Mouse (Mus musculus): ENCODE results near the gene Lpo. TPM values are rescaled to one million over a fixed set of nuclear protein-coding genes. Genes with fewer than 3 reads are reported as not detected.

The Lpo gene
- total and polyA plus RNA-seq, 2 experiments from 2014 or later, result 0.19 TPM; not detected in 1

DNA sequence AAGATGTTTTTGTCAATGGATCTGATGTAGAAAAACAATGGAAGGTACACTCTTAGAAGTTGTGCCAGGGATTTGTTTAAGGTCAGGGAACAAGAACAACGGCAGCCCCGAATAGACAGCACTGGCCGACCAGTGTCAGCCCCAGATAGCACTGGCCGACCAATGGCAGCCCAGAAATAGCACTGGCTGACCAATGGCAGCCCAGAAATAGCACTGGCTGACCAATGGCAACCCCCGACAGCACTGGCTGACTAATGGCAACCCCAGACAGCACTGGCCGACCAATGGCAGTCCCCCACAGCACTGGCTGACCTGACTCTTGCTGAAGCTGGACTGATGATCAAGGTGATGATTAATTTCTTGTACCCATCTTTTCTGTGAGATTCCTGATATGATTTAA, 19.8 kb upstream of the Lpo start:
- no peaks in the 10 kb centered on the region for H3K9me3 ChIP-seq (replicated peaks; ENCODE audit: control insufficient read depth, low read length)
- H3K4me1 ChIP-seq (ENCODE audit: control insufficient read depth, insufficient read depth), result peaks cover 3% of the 10 kb centered on the region; the same call in 1 of the 2 replicates
- H3K27me3 ChIP-seq (ENCODE audit: control insufficient read depth, insufficient read depth, low read length), result no peaks in the 10 kb centered on the region
- TF ChIP-seq CTCF (IDR thresholded peaks at IDR 0.05; ENCODE audit: low read depth), result no peak
- TF ChIP-seq EP300 (IDR thresholded peaks at IDR 0.05; ENCODE audit: low read depth), result no peak
- H3K27ac ChIP-seq (ENCODE audit: low read depth), result no peak overlapping the region
- no peak for DNase-seq (ENCODE audit: low spot score)
- H3K36me3 ChIP-seq (replicated peaks; ENCODE audit: control insufficient read depth, insufficient read depth, low read length), result no peaks in the 10 kb centered on the region
- no peak overlapping the region for H3K4me2 ChIP-seq (ENCODE audit: low read depth, low read length)
- H3K9ac ChIP-seq (replicated peaks; ENCODE audit: low read depth, low read length), result no peak overlapping the region
- H3K4me3 ChIP-seq (ENCODE audit: low read depth, low read length), result no peak overlapping the region
- WGBS, result 35% methylated on average over 6 of the region's 6 CpGs
- peak; percentile 75 for ATAC-seq (ENCODE audit: insufficient read depth, low read depth)

- Histone ChIP-seq H3K36me3 (replicated peaks; ENCODE audit: control insufficient read depth, insufficient read depth, low read length) (no peaks in the 10 kb centered on the region), H3K4me2 (ENCODE audit: low read depth, low read length) (no peak overlapping the region), H3K9ac (replicated peaks; ENCODE audit: low read depth, low read length) (no peak overlapping the region), H3K27ac (ENCODE audit: low read depth) (no peak overlapping the region), H3K9me3 (replicated peaks; ENCODE audit: control insufficient read depth, low read length) (no peaks in the 10 kb centered on the region), H3K27me3 (ENCODE audit: control insufficient read depth, insufficient read depth, low read length) (no peaks in the 10 kb centered on the region), H3K4me1 (ENCODE audit: control insufficient read depth, insufficient read depth) (no peaks in the 10 kb centered on the region), H3K4me3 (ENCODE audit: low read depth, low read length) (no peak overlapping the region)
- ATAC-seq (ENCODE audit: insufficient read depth, low read depth) (no peak), DNase-seq (ENCODE audit: low spot score) (no peak)
- TF ChIP-seq CTCF (IDR thresholded peaks at IDR 0.05; ENCODE audit: low read depth) (no peak), EP300 (IDR thresholded peaks at IDR 0.05; ENCODE audit: low read depth) (no peak)
- 70% methylated on average over 12 of the region's 12 CpGs for WGBS
These were observed 19.0 kb upstream of the Lpo start for GRCm38 (mm10) chr11:87846968-87847600.

GRCm38 (mm10) chr11:87841436-87841835, 13.3 kb upstream of the Lpo start:
- H3K4me3 ChIP-seq (ENCODE audit: low read depth, low read length), result no peak overlapping the region
- no peak overlapping the region for H3K27ac ChIP-seq (ENCODE audit: low read depth)
- H3K4me2 ChIP-seq (ENCODE audit: low read depth, low read length), result no peak overlapping the region
- 80% methylated on average over 3 of the region's 3 CpGs for WGBS
- no peaks in the 10 kb centered on the region for H3K9me3 ChIP-seq (replicated peaks; ENCODE audit: control insufficient read depth, low read length)
- TF ChIP-seq EP300 (IDR thresholded peaks at IDR 0.05; ENCODE audit: low read depth) (no peak), CTCF (IDR thresholded peaks at IDR 0.05; ENCODE audit: low read depth) (no peak)
- peaks cover 12% of the 10 kb centered on the region for H3K4me1 ChIP-seq (ENCODE audit: control insufficient read depth, insufficient read depth)
- H3K27me3 ChIP-seq (ENCODE audit: control insufficient read depth, insufficient read depth, low read length), result no peaks in the 10 kb centered on the region
- H3K36me3 ChIP-seq (replicated peaks; ENCODE audit: control insufficient read depth, insufficient read depth, low read length), result no peaks in the 10 kb centered on the region
- ATAC-seq (ENCODE audit: insufficient read depth, low read depth) (no peak), DNase-seq (ENCODE audit: low spot score) (no peak)
- H3K9ac ChIP-seq (replicated peaks; ENCODE audit: low read depth, low read length), result no peak overlapping the region

DNA sequence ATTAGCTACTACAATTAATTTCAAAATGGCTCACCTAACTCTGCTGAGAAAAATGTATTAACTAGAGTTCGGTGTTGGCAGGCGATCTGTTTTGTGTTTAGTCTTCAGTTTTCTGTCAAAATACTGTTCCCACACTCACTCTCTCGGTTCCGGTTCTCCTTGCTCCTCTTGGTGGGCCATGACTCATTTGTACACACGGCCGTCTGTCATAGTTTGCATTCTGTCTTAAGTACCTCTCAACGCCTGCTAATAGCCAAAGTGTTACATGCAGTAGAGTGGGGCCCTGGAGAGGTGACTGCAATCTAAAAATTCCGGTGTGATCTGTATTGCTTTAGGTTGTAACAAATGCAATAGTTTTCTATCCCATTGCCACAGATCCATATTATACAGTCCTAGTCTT, 12.6 kb upstream of the Lpo start:
- 30% methylated on average over 8 of the region's 8 CpGs for WGBS
- no peaks in the 10 kb centered on the region for H3K36me3 ChIP-seq (replicated peaks; ENCODE audit: control insufficient read depth, insufficient read depth, low read length)
- H3K4me2 ChIP-seq (ENCODE audit: low read depth, low read length), result no peak overlapping the region
- DNase-seq (ENCODE audit: low spot score) (peak; percentile 74), ATAC-seq (ENCODE audit: insufficient read depth, low read depth) (peak; percentile 95)
- H3K9ac ChIP-seq (replicated peaks; ENCODE audit: low read depth, low read length), result no peak overlapping the region
- no peak for TF ChIP-seq CTCF (IDR thresholded peaks at IDR 0.05; ENCODE audit: low read depth)
- no peak for TF ChIP-seq EP300 (IDR thresholded peaks at IDR 0.05; ENCODE audit: low read depth)
- no peaks in the 10 kb centered on the region for H3K27me3 ChIP-seq (ENCODE audit: control insufficient read depth, insufficient read depth, low read length)
- no peak overlapping the region for H3K4me3 ChIP-seq (ENCODE audit: low read depth, low read length)
- H3K9me3 ChIP-seq (replicated peaks; ENCODE audit: control insufficient read depth, low read length), result no peaks in the 10 kb centered on the region
- H3K27ac ChIP-seq (ENCODE audit: low read depth), result no peak overlapping the region
- peaks cover 12% of the 10 kb centered on the region for H3K4me1 ChIP-seq (ENCODE audit: control insufficient read depth, insufficient read depth)

DNA sequence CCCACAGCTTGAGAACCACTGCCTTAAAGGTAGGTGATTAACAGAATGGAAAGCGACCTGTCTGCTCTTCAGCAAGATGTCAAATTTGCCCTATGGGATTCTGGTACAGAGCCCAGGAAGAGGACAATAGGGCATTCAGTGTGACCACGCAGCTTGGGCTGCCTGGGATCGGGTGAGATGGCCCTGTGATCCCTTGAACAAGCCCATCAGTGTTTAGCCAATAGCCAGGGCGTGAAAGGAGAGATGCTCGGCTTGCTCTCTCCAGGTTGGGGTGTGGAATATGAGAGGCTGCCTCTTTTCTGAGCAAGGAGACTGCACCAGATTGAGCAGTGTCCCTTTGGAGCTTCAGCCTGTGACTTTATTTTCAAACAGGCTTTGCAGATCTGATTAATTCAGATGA, 6.6 kb downstream of the Lpo start:
- Histone ChIP-seq H3K27me3 (ENCODE audit: control insufficient read depth, insufficient read depth, low read length) (peaks cover 14% of the 10 kb centered on the region), H3K27ac (ENCODE audit: low read depth) (no peak overlapping the region), H3K9ac (replicated peaks; ENCODE audit: low read depth, low read length) (no peak overlapping the region), H3K36me3 (replicated peaks; ENCODE audit: control insufficient read depth, insufficient read depth, low read length) (no peaks in the 10 kb centered on the region), H3K9me3 (replicated peaks; ENCODE audit: control insufficient read depth, low read length) (no peaks in the 10 kb centered on the region), H3K4me2 (ENCODE audit: low read depth, low read length) (no peak overlapping the region), H3K4me1 (ENCODE audit: control insufficient read depth, insufficient read depth) (no peaks in the 10 kb centered on the region), H3K4me3 (ENCODE audit: low read depth, low read length) (no peak overlapping the region)
- 66% methylated on average over 5 of the region's 5 CpGs for WGBS
- ATAC-seq (ENCODE audit: insufficient read depth, low read depth) (no peak), DNase-seq (ENCODE audit: low spot score) (no peak)
- TF ChIP-seq EP300 (IDR thresholded peaks at IDR 0.05; ENCODE audit: low read depth), result no peak
- TF ChIP-seq CTCF (IDR thresholded peaks at IDR 0.05; ENCODE audit: low read depth), result no peak

GRCm38 (mm10) chr11:87817443-87817773, 10.7 kb downstream of the Lpo start:
- no peaks in the 10 kb centered on the region for H3K9me3 ChIP-seq (replicated peaks; ENCODE audit: control insufficient read depth, low read length)
- H3K4me2 ChIP-seq (ENCODE audit: low read depth, low read length), result peak overlapping the region; percentile 66
- ATAC-seq (ENCODE audit: insufficient read depth, low read depth) (no peak), DNase-seq (ENCODE audit: low spot score) (no peak)
- H3K36me3 ChIP-seq (replicated peaks; ENCODE audit: control insufficient read depth, insufficient read depth, low read length), result no peaks in the 10 kb centered on the region
- TF ChIP-seq CTCF (IDR thresholded peaks at IDR 0.05; ENCODE audit: low read depth) (no peak), EP300 (IDR thresholded peaks at IDR 0.05; ENCODE audit: low read depth) (no peak)
- H3K27me3 ChIP-seq (ENCODE audit: control insufficient read depth, insufficient read depth, low read length), result peaks cover 26% of the 10 kb centered on the region
- H3K27ac ChIP-seq (ENCODE audit: low read depth), result no peak overlapping the region
- peak overlapping the region; percentile 42 for H3K4me3 ChIP-seq (ENCODE audit: low read depth, low read length)
- WGBS, result 29% methylated on average over 4 of the region's 4 CpGs
- H3K4me1 ChIP-seq (ENCODE audit: control insufficient read depth, insufficient read depth), result no peaks in the 10 kb centered on the region
- H3K9ac ChIP-seq (replicated peaks; ENCODE audit: low read depth, low read length), result no peak overlapping the region
